ENCODE assay signal across 12 mouse cellular contexts in genomic region chr16:23232691-23233090, GRCm38 (mm10). TPM values are rescaled to one million over a fixed set of nuclear protein-coding genes. Genes with fewer than 3 reads are reported as not detected.
A peak's percentile ranks its signal among the peaks of the same experiment; 100 is the strongest.
DNase-seq lines count a peak whose midpoint lies in the region; ATAC-seq and TF ChIP-seq lines count a peak whose summit lies in the region.
"Had no signal": no experiment of that assay in that cellular context is flagged by ENCODE, and none has a peak within 500 bp of the region (broad histone marks: within the 10 kb centered on the region; RNA-seq: fewer than 3 reads in every experiment).

No protein-coding gene starts in this region.

- H3K9ac ChIP-seq in heart, embryonic 11.5 days (ENCODE audit: low read depth, low read length): no peak overlapping the region
- no peak overlapping the region for H3K9ac ChIP-seq in lung, embryonic 15.5 days
- no peak overlapping the region for H3K9ac ChIP-seq in heart, postnatal 0 days (replicated peaks; ENCODE audit: low read depth, low read length)
- no peak overlapping the region for H3K9ac ChIP-seq in stomach, postnatal 0 days (ENCODE audit: low read length)
- H3K9ac ChIP-seq in hindbrain, embryonic 13.5 days: no peak overlapping the region
- H3K9ac ChIP-seq: limb, embryonic 12.5 days; neural tube, embryonic 13.5 days had no signal

- no peaks in the 10 kb centered on the region for H3K9me3 ChIP-seq in heart, embryonic 11.5 days (replicated peaks; ENCODE audit: control insufficient read depth, low read length)
- H3K9me3 ChIP-seq in lung, embryonic 15.5 days: no peaks in the 10 kb centered on the region
- no peaks in the 10 kb centered on the region for H3K9me3 ChIP-seq in heart, postnatal 0 days (replicated peaks; ENCODE audit: control insufficient read depth, low read length)
- H3K9me3 ChIP-seq in stomach, postnatal 0 days (ENCODE audit: control insufficient read depth, low read length): no peaks in the 10 kb centered on the region
- no peaks in the 10 kb centered on the region for H3K9me3 ChIP-seq in hindbrain, embryonic 13.5 days
- H3K9me3 ChIP-seq: limb, embryonic 12.5 days; neural tube, embryonic 13.5 days had no signal

- TF ChIP-seq CTCF in heart, postnatal 0 days (IDR thresholded peaks at IDR 0.05; ENCODE audit: low read depth): no peak
- no peak for TF ChIP-seq CTCF in stomach, postnatal 0 days (IDR thresholded peaks at IDR 0.05; ENCODE audit: low read depth)

- DNase-seq in heart, adult 11 months: peak; percentile 94
- no peak for DNase-seq in lung, postnatal 14 days
- DNase-seq in heart, postnatal 0 days (ENCODE audit: low spot score): no peak
- DNase-seq in stomach, postnatal 0 days (ENCODE audit: low spot score): no peak
- DNase-seq in cerebellum, postnatal 14 days: no peak
- DNase-seq: thymus, postnatal 4 days had no signal

- TF ChIP-seq EP300 in heart, postnatal 0 days (IDR thresholded peaks at IDR 0.05; ENCODE audit: low read depth): no peak
- no peak for TF ChIP-seq EP300 in stomach, postnatal 0 days (optimal IDR thresholded peaks at IDR 0.05)

- H3K27me3 ChIP-seq in heart, embryonic 11.5 days (ENCODE audit: control insufficient read depth, insufficient read depth, low read length): peaks cover 11% of the 10 kb centered on the region
- no peaks in the 10 kb centered on the region for H3K27me3 ChIP-seq in lung, embryonic 15.5 days
- H3K27me3 ChIP-seq in heart, postnatal 0 days (ENCODE audit: control insufficient read depth, insufficient read depth, low read length): 0 out of 2 replicates have a peak, but pooled peaks cover 6% of the 10 kb centered on the region
- no peaks in the 10 kb centered on the region for H3K27me3 ChIP-seq in stomach, postnatal 0 days (ENCODE audit: control insufficient read depth, insufficient read depth, low read length)
- no peaks in the 10 kb centered on the region for H3K27me3 ChIP-seq in hindbrain, embryonic 13.5 days
- H3K27me3 ChIP-seq: limb, embryonic 12.5 days; neural tube, embryonic 13.5 days had no signal

- WGBS in heart, embryonic 11.5 days (ENCODE audit: insufficient replicate concordance): 40% methylated on average over 7 of the region's 7 CpGs
- 20% methylated on average over 7 of the region's 7 CpGs for WGBS in lung, embryonic 15.5 days
- 37% methylated on average over 7 of the region's 7 CpGs for WGBS in heart, postnatal 0 days
- 21% methylated on average over 7 of the region's 7 CpGs for WGBS in stomach, postnatal 0 days
- 79% methylated on average over 7 of the region's 7 CpGs for WGBS in hindbrain, embryonic 13.5 days

- H3K4me2 ChIP-seq in heart, embryonic 11.5 days: no peak overlapping the region
- no peak overlapping the region for H3K4me2 ChIP-seq in lung, embryonic 15.5 days
- no peak overlapping the region for H3K4me2 ChIP-seq in heart, postnatal 0 days (ENCODE audit: low read depth, low read length)
- H3K4me2 ChIP-seq in stomach, postnatal 0 days (replicated peaks; ENCODE audit: low read depth): no peak overlapping the region
- H3K4me2 ChIP-seq in hindbrain, embryonic 13.5 days: no peak overlapping the region
- H3K4me2 ChIP-seq: limb, embryonic 12.5 days; neural tube, embryonic 13.5 days had no signal

- H3K4me1 ChIP-seq in heart, embryonic 11.5 days (ENCODE audit: control insufficient read depth, insufficient read depth, low read length): peaks cover 24% of the 10 kb centered on the region
- H3K4me1 ChIP-seq in lung, embryonic 15.5 days: peaks cover 73% of the 10 kb centered on the region
- H3K4me1 ChIP-seq in heart, postnatal 0 days (ENCODE audit: control insufficient read depth, insufficient read depth): peaks cover 46% of the 10 kb centered on the region
- H3K4me1 ChIP-seq in stomach, postnatal 0 days (replicated peaks; ENCODE audit: control insufficient read depth, insufficient read depth): no peaks in the 10 kb centered on the region
- H3K4me1 ChIP-seq in hindbrain, embryonic 13.5 days (replicated peaks): peaks cover 37% of the 10 kb centered on the region

- H3K36me3 ChIP-seq in heart, embryonic 11.5 days (ENCODE audit: control insufficient read depth, insufficient read depth, low read length): no peaks in the 10 kb centered on the region
- H3K36me3 ChIP-seq in lung, embryonic 15.5 days: 0 out of 2 replicates have a peak, but pooled peaks cover 3% of the 10 kb centered on the region
- no peaks in the 10 kb centered on the region for H3K36me3 ChIP-seq in heart, postnatal 0 days (replicated peaks; ENCODE audit: control insufficient read depth, insufficient read depth, low read length)
- H3K36me3 ChIP-seq in stomach, postnatal 0 days (ENCODE audit: control insufficient read depth, insufficient read depth, low read length): no peaks in the 10 kb centered on the region
- H3K36me3 ChIP-seq in hindbrain, embryonic 13.5 days: peaks cover 13% of the 10 kb centered on the region

- H3K27ac ChIP-seq in heart, embryonic 11.5 days (ENCODE audit: low read depth, low read length): no peak overlapping the region
- peak overlapping the region; percentile 82 for H3K27ac ChIP-seq in lung, embryonic 15.5 days
- H3K27ac ChIP-seq in heart, postnatal 0 days (ENCODE audit: low read depth): 0 out of 2 replicates have a peak overlapping the region, but pooled peaks have one; percentile 5
- H3K27ac ChIP-seq in stomach, postnatal 0 days (replicated peaks): no peak overlapping the region
- no peak overlapping the region for H3K27ac ChIP-seq in hindbrain, embryonic 13.5 days
- H3K27ac ChIP-seq: limb, embryonic 12.5 days; neural tube, embryonic 13.5 days had no signal

- ATAC-seq in heart, embryonic 11.5 days (replicated peaks; ENCODE audit: insufficient number of reproducible peaks, low FRiP score, low TSS enrichment): no peak
- no peak for ATAC-seq in lung, embryonic 15.5 days (ENCODE audit: borderline replicate concordance, extremely low read depth, low FRiP score, low TSS enrichment)
- no peak for ATAC-seq in heart, postnatal 0 days (ENCODE audit: insufficient read depth, low read depth)
- peak; percentile 40; the same call in 1 of the 2 replicates for ATAC-seq in stomach, postnatal 0 days (ENCODE audit: low FRiP score, low TSS enrichment)
- ATAC-seq in hindbrain, embryonic 13.5 days (ENCODE audit: low FRiP score): no peak

- H3K4me3 ChIP-seq in heart, embryonic 11.5 days (ENCODE audit: low read depth, low read length): no peak overlapping the region
- no peak overlapping the region for H3K4me3 ChIP-seq in lung, embryonic 15.5 days
- H3K4me3 ChIP-seq in heart, postnatal 0 days (ENCODE audit: low read depth, low read length): no peak overlapping the region
- no peak overlapping the region for H3K4me3 ChIP-seq in stomach, postnatal 0 days (ENCODE audit: low read depth, low read length)
- no peak overlapping the region for H3K4me3 ChIP-seq in hindbrain, embryonic 13.5 days
- H3K4me3 ChIP-seq: erythroblast, embryonic 14.5 days; limb, embryonic 12.5 days; neural tube, embryonic 13.5 days had no signal

RNA-seq across cellular contexts. Expression of gene St6gal1, which starts 8.2 kb away (rescaled TPM):
- polyA plus RNA-seq in heart, embryonic 11.5 days (2014; fragmentation: Nextera tagmentation; extraction: Ambion mirVana): 16.3 and 18.5 TPM in 2 replicates
- 48.0 and 52.7 TPM in 2 replicates for polyA plus RNA-seq in lung, embryonic 15.5 days (2015; fragmentation: Nextera tagmentation; extraction: Ambion mirVana)
- 23.5 and 34.4 TPM in 2 replicates for total RNA-seq in heart, postnatal 0 days (2014; rRNA removed; ENCODE audit: low replicate concordance)
- polyA plus RNA-seq in heart, postnatal 0 days (2015; fragmentation: Nextera tagmentation; extraction: Ambion mirVana): 8.8 and 10.0 TPM in 2 replicates
- 7.7 and 7.9 TPM in 2 replicates for polyA plus RNA-seq in stomach, postnatal 0 days (2015; fragmentation: Nextera tagmentation; extraction: Ambion mirVana)
- 38.9 and 41.6 TPM in 2 replicates for polyA plus RNA-seq in hindbrain, embryonic 13.5 days (2015; fragmentation: Nextera tagmentation; extraction: Ambion mirVana)
- polyA plus RNA-seq: erythroblast, embryonic 14.5 days had no signal

Comparison
In these comparisons a context has a peak if more than half of its experiments do, and no peak if none do; other contexts are left out.
1. H3K27ac ChIP-seq: peak in lung, embryonic 15.5 days (single experiment) and heart, postnatal 0 days (single experiment); none in heart, embryonic 11.5 days (single experiment), stomach, postnatal 0 days (single experiment) and hindbrain, embryonic 13.5 days (single experiment).